Mouse (Mus musculus): Measurements from ENCODE around the gene Ppil6.
A peak's percentile ranks its signal among the peaks of the same experiment; 100 is the strongest.

Gene Ppil6

GRCm38 (mm10) chr10:41477278-41478181 lies 12.7 kb upstream of the Ppil6 start:
- DNase-seq (ENCODE audit: low read depth, low spot score), result peak; percentile 67

- DNase-seq (ENCODE audit: low read depth, low spot score), result no peak
Observed at GRCm38 (mm10) chr10:41479961-41480360, 10.3 kb upstream of the Ppil6 start.

- no peak for DNase-seq (ENCODE audit: low read depth, low spot score)
Observed at GRCm38 (mm10) chr10:41480938-41481880, 9.0 kb upstream of the Ppil6 start.

GRCm38 (mm10) chr10:41482446-41482845 lies 7.8 kb upstream of the Ppil6 start:
- no peak for DNase-seq (ENCODE audit: low read depth, low spot score)

GRCm38 (mm10) chr10:41485778-41486177 lies 4.5 kb upstream of the Ppil6 start:
- no peak for DNase-seq (ENCODE audit: low read depth, low spot score)

GRCm38 (mm10) chr10:41486506-41487170 lies 3.6 kb upstream of the Ppil6 start:
- DNase-seq (ENCODE audit: low read depth, low spot score), result no peak

- DNase-seq (ENCODE audit: low read depth, low spot score), result peak; percentile 29
Observed at GRCm38 (mm10) chr10:41488877-41489276, 1.4 kb upstream of the Ppil6 start.

GRCm38 (mm10) chr10:41489294-41489693 lies 945 bp upstream of the Ppil6 start:
- DNase-seq (ENCODE audit: low read depth, low spot score), result peak; percentile 24

- DNase-seq (ENCODE audit: low read depth, low spot score), result no peak
Observed at GRCm38 (mm10) chr10:41490518-41490873, 257 bp downstream of the Ppil6 start.

- DNase-seq (ENCODE audit: low read depth, low spot score), result peak; percentile 33
Observed at GRCm38 (mm10) chr10:41491111-41491510, 872 bp downstream of the Ppil6 start.

GRCm38 (mm10) chr10:41500941-41501340 lies 10.7 kb downstream of the Ppil6 start:
- no peak for DNase-seq (ENCODE audit: low read depth, low spot score)

- no peak for DNase-seq (ENCODE audit: low read depth, low spot score)
Observed at GRCm38 (mm10) chr10:41504996-41505395, 14.8 kb downstream of the Ppil6 start.

GRCm38 (mm10) chr10:41505446-41505845 lies 15.2 kb downstream of the Ppil6 start:
- DNase-seq (ENCODE audit: low read depth, low spot score), result peak; percentile 85

- DNase-seq (ENCODE audit: low read depth, low spot score), result peak; percentile 64
Observed at GRCm38 (mm10) chr10:41509160-41509559, 18.9 kb downstream of the Ppil6 start.

- DNase-seq (ENCODE audit: low read depth, low spot score), result no peak
Observed at GRCm38 (mm10) chr10:41514301-41514700, 24.1 kb downstream of the Ppil6 start.

- no peak for DNase-seq (ENCODE audit: low read depth, low spot score)
Observed at GRCm38 (mm10) chr10:41514921-41515320, 24.7 kb downstream of the Ppil6 start.

GRCm38 (mm10) chr10:41518508-41518980 lies 28.3 kb downstream of the Ppil6 start:
- peak; percentile 92 for DNase-seq (ENCODE audit: low read depth, low spot score)

GRCm38 (mm10) chr10:41518981-41519618 lies 28.9 kb downstream of the Ppil6 start, which contains the start of gene Cd164:
TSS of gene Cd164 (plus strand) at chr10:41519414.
- peak; percentile 96 for DNase-seq (ENCODE audit: low read depth, low spot score)

- DNase-seq (ENCODE audit: low read depth, low spot score), result peak; percentile 78
Observed at GRCm38 (mm10) chr10:41519640-41520409, 29.6 kb downstream of the Ppil6 start.

- DNase-seq (ENCODE audit: low read depth, low spot score), result no peak
Observed at GRCm38 (mm10) chr10:41520410-41520673, 30.1 kb downstream of the Ppil6 start.
